Comparison of ENCODE assay signal across 25 mouse cellular contexts in the genomic region with DNA sequence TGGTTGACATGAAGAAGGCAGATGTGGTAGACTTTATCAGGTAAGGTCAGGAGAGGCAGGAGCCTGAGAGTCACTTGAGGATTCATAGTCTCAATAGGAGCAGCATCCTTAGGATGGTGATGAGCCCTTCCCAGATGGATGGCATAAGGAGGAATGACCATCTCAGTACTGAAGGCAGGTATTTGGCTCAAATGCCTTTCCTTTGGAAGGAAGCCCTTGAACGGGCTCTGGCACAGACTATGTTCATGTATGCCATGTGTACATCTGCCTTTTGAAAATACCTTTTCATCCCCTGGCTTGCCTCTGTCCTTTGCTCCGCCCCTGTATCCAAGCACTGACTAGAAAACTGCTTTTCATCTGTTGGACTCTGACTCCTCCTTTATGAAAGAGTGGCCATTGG.
A peak's percentile ranks its signal among the peaks of the same experiment; 100 is the strongest.
DNase-seq lines count a peak whose midpoint lies in the region; ATAC-seq and TF ChIP-seq lines count a peak whose summit lies in the region.
"Had no signal": no experiment of that assay in that cellular context is flagged by ENCODE, and none has a peak within 500 bp of the region (broad histone marks: within the 10 kb centered on the region; RNA-seq: fewer than 3 reads in every experiment).

No protein-coding gene starts in this region.

- H3K4me1 ChIP-seq in hindbrain, postnatal 0 days (ENCODE audit: insufficient read depth, low read length): peaks cover 4% of the 10 kb centered on the region
- peaks cover 17% of the 10 kb centered on the region for H3K4me1 ChIP-seq in hindbrain, embryonic 16.5 days (ENCODE audit: control insufficient read depth, insufficient read depth, low read depth, low read length)
- H3K4me1 ChIP-seq in midbrain, embryonic 11.5 days (ENCODE audit: control insufficient read depth, insufficient read depth, low read length): peaks cover 12% of the 10 kb centered on the region
- H3K4me1 ChIP-seq in midbrain, embryonic 15.5 days: peaks cover 15% of the 10 kb centered on the region
- H3K4me1 ChIP-seq in cortical plate, adult 2 months (ENCODE audit: control insufficient read depth, insufficient read depth, low read length): peaks cover 9% of the 10 kb centered on the region; the same call in 1 of the 2 replicates
- H3K4me1 ChIP-seq: embryonic facial prominence, embryonic 13.5 days had no signal

- no peaks in the 10 kb centered on the region for H3K36me3 ChIP-seq in hindbrain, postnatal 0 days (ENCODE audit: insufficient read depth, low read length)
- no peaks in the 10 kb centered on the region for H3K36me3 ChIP-seq in hindbrain, embryonic 16.5 days (ENCODE audit: control insufficient read depth, insufficient read depth, low read length)
- no peaks in the 10 kb centered on the region for H3K36me3 ChIP-seq in midbrain, embryonic 11.5 days (ENCODE audit: control insufficient read depth, insufficient read depth, low read length)
- H3K36me3 ChIP-seq in midbrain, embryonic 15.5 days (replicated peaks): no peaks in the 10 kb centered on the region
- H3K36me3 ChIP-seq: embryonic facial prominence, embryonic 10.5 days; embryonic facial prominence, embryonic 13.5 days; forebrain, embryonic 12.5 days; forebrain, embryonic 15.5 days; heart, embryonic 12.5 days; heart, embryonic 15.5 days had no signal

- TF ChIP-seq POLR2A in brain, embryonic 14.5 days (IDR thresholded peaks at IDR 0.05; ENCODE audit: borderline replicate concordance, extremely low read depth, insufficient read depth, insufficient read length, poor library complexity, severe bottlenecking): no peak
- no peak for TF ChIP-seq POLR2A in cortical plate, adult 2 months (IDR thresholded peaks at IDR 0.05; ENCODE audit: extremely low read depth, insufficient read depth, low read length)

- H3K27me3 ChIP-seq in hindbrain, postnatal 0 days (ENCODE audit: insufficient read depth, low read length): no peaks in the 10 kb centered on the region
- H3K27me3 ChIP-seq in hindbrain, embryonic 16.5 days (replicated peaks; ENCODE audit: control insufficient read depth, insufficient read depth, low read length): no peaks in the 10 kb centered on the region
- no peaks in the 10 kb centered on the region for H3K27me3 ChIP-seq in midbrain, embryonic 11.5 days (ENCODE audit: control insufficient read depth, insufficient read depth, low read length)
- H3K27me3 ChIP-seq in midbrain, embryonic 15.5 days (replicated peaks): no peaks in the 10 kb centered on the region
- H3K27me3 ChIP-seq: embryonic facial prominence, embryonic 13.5 days; forebrain, embryonic 12.5 days; forebrain, embryonic 15.5 days; heart, embryonic 12.5 days; heart, embryonic 15.5 days had no signal

- WGBS in hindbrain, postnatal 0 days: 65% methylated on average over 2 of the region's 2 CpGs
- WGBS in hindbrain, embryonic 16.5 days: 65% methylated on average over 2 of the region's 2 CpGs
- WGBS in midbrain, embryonic 11.5 days: 66% methylated on average over 2 of the region's 2 CpGs
- WGBS in midbrain, embryonic 15.5 days: 46% methylated on average over 2 of the region's 2 CpGs

- no peak for DNase-seq in hindbrain, postnatal 0 days (ENCODE audit: low spot score)
- no peak for DNase-seq in midbrain, embryonic 11.5 days (ENCODE audit: low spot score, missing footprints)
- peak; percentile 9 for DNase-seq in brain, embryonic 14.5 days (ENCODE audit: low read depth)
- DNase-seq in kidney, postnatal 14 days: no peak
- DNase-seq: adrenal gland, adult 2 months; adrenal gland, postnatal 14 days; cerebellum, adult 11-12 months; cerebellum, adult 8-10 months; cerebellum, postnatal 25 days; embryo, embryonic 11 days; gastrocnemius, postnatal 25 days; heart, adult 18-20 months; heart, postnatal 10 days; heart, postnatal 4 days had no signal

- 0 out of 2 replicates have a peak, but pooled peaks have one; percentile 19 for ATAC-seq in hindbrain, postnatal 0 days
- no peak for ATAC-seq in hindbrain, embryonic 16.5 days
- 0 out of 2 replicates have a peak, but pooled peaks have one; percentile 16 for ATAC-seq in midbrain, embryonic 11.5 days (ENCODE audit: low FRiP score)
- no peak for ATAC-seq in midbrain, embryonic 15.5 days (replicated peaks)
- ATAC-seq: CD4-positive, CD25-positive, alpha-beta regulatory T cell, adult 4 months; forebrain, embryonic 15.5 days had no signal

- no peaks in the 10 kb centered on the region for H3K9me3 ChIP-seq in hindbrain, postnatal 0 days (ENCODE audit: low read length)
- no peaks in the 10 kb centered on the region for H3K9me3 ChIP-seq in hindbrain, embryonic 16.5 days (ENCODE audit: control insufficient read depth, low read length)
- H3K9me3 ChIP-seq in midbrain, embryonic 11.5 days (ENCODE audit: control insufficient read depth, low read length): no peaks in the 10 kb centered on the region
- H3K9me3 ChIP-seq in midbrain, embryonic 15.5 days: no peaks in the 10 kb centered on the region
- H3K9me3 ChIP-seq: embryonic facial prominence, embryonic 10.5 days; embryonic facial prominence, embryonic 13.5 days; forebrain, embryonic 12.5 days; forebrain, embryonic 15.5 days; heart, embryonic 12.5 days; heart, embryonic 15.5 days had no signal

- H3K4me2 ChIP-seq in hindbrain, postnatal 0 days (ENCODE audit: low read depth, low read length): no peak overlapping the region
- H3K4me2 ChIP-seq in hindbrain, embryonic 16.5 days (ENCODE audit: low read length): no peak overlapping the region
- H3K4me2 ChIP-seq in midbrain, embryonic 11.5 days: no peak overlapping the region
- no peak overlapping the region for H3K4me2 ChIP-seq in midbrain, embryonic 15.5 days
- H3K4me2 ChIP-seq: embryonic facial prominence, embryonic 13.5 days; forebrain, embryonic 12.5 days; forebrain, embryonic 15.5 days; heart, embryonic 12.5 days; heart, embryonic 15.5 days had no signal

- TF ChIP-seq CTCF in hindbrain, postnatal 0 days (IDR thresholded peaks at IDR 0.05; ENCODE audit: low read depth): no peak
- no peak for TF ChIP-seq CTCF in brain, embryonic 14.5 days (IDR thresholded peaks at IDR 0.05; ENCODE audit: borderline replicate concordance, extremely low read depth, insufficient read depth, insufficient read length)
- no peak for TF ChIP-seq CTCF in cortical plate, adult 2 months (IDR thresholded peaks at IDR 0.05; ENCODE audit: extremely low read depth, insufficient read depth, low read length)

- no peak overlapping the region for H3K9ac ChIP-seq in hindbrain, postnatal 0 days (replicated peaks; ENCODE audit: low read length)
- H3K9ac ChIP-seq in hindbrain, embryonic 16.5 days (ENCODE audit: low read depth, low read length): no peak overlapping the region
- no peak overlapping the region for H3K9ac ChIP-seq in midbrain, embryonic 11.5 days (ENCODE audit: low read length)
- no peak overlapping the region for H3K9ac ChIP-seq in midbrain, embryonic 15.5 days
- H3K9ac ChIP-seq: embryonic facial prominence, embryonic 13.5 days; forebrain, embryonic 12.5 days; forebrain, embryonic 15.5 days; heart, embryonic 12.5 days; heart, embryonic 15.5 days had no signal

- H3K27ac ChIP-seq in hindbrain, postnatal 0 days: no peak overlapping the region
- H3K27ac ChIP-seq in hindbrain, embryonic 16.5 days (ENCODE audit: low read depth, low read length): no peak overlapping the region
- H3K27ac ChIP-seq in midbrain, embryonic 11.5 days (ENCODE audit: low read depth, low read length): no peak overlapping the region
- H3K27ac ChIP-seq in midbrain, embryonic 15.5 days: no peak overlapping the region
- H3K27ac ChIP-seq in cortical plate, adult 2 months (ENCODE audit: insufficient read depth, low read length): 0 out of 2 replicates have a peak overlapping the region, but pooled peaks have one; percentile 48
- H3K27ac ChIP-seq: embryonic facial prominence, embryonic 10.5 days; embryonic facial prominence, embryonic 13.5 days; forebrain, embryonic 12.5 days had no signal

- no peak overlapping the region for H3K4me3 ChIP-seq in hindbrain, postnatal 0 days (ENCODE audit: low read length)
- no peak overlapping the region for H3K4me3 ChIP-seq in hindbrain, embryonic 16.5 days (ENCODE audit: low read length)
- H3K4me3 ChIP-seq in midbrain, embryonic 11.5 days (ENCODE audit: low read depth, low read length): no peak overlapping the region
- H3K4me3 ChIP-seq in midbrain, embryonic 15.5 days: no peak overlapping the region
- H3K4me3 ChIP-seq in cortical plate, adult 2 months (ENCODE audit: insufficient read depth, low read length): no peak overlapping the region
- H3K4me3 ChIP-seq: embryonic facial prominence, embryonic 10.5 days; embryonic facial prominence, embryonic 13.5 days; erythroblast, embryonic 14.5 days; forebrain, embryonic 12.5 days; forebrain, embryonic 15.5 days; heart, embryonic 12.5 days; heart, embryonic 15.5 days had no signal

Comparison
In these comparisons a context has a peak if more than half of its experiments do, and no peak if none do; other contexts are left out.
1. ATAC-seq: peak in hindbrain, postnatal 0 days (single experiment) and midbrain, embryonic 11.5 days (single experiment); none in hindbrain, embryonic 16.5 days (single experiment) and midbrain, embryonic 15.5 days (single experiment).